Mouse (Mus musculus): ENCODE measurements around the gene Inpp5e. TPM values are rescaled to one million over a fixed set of nuclear protein-coding genes. Genes with fewer than 3 reads are reported as not detected.
A peak's percentile ranks its signal among the peaks of the same experiment; 100 is the strongest.
"Not testable (repeated sequence)": the region's sequence is repeated elsewhere in the genome, so short reads cannot be mapped to it uniquely, and the experiment has no call there.

The Inpp5e gene
- polyA plus RNA-seq, 1 experiment from 2014 or later = 15.9 TPM

- Histone ChIP-seq H3K27ac (ENCODE audit: low read length) (no peak overlapping the region), H3K4me3 (replicated peaks; ENCODE audit: low read length) (0 out of 2 replicates have a peak overlapping the region, but pooled peaks have one; percentile 94), H3K4me1 (ENCODE audit: control insufficient read depth, insufficient read depth, low read length) (peaks cover 14% of the 10 kb centered on the region), H3K4me2 (ENCODE audit: low read depth, low read length) (peak overlapping the region; percentile 83), H3K27me3 (ENCODE audit: control insufficient read depth, insufficient read depth, low read length) (no peaks in the 10 kb centered on the region), H3K9ac (ENCODE audit: low read length) (no peak overlapping the region), H3K9me3 (replicated peaks; ENCODE audit: control insufficient read depth, low read length) (no peaks in the 10 kb centered on the region), H3K36me3 (ENCODE audit: control insufficient read depth, insufficient read depth, low read length) (peaks cover 16% of the 10 kb centered on the region; the same call in 1 of the 2 replicates)
- 82% methylated on average over 3 of the region's 3 CpGs for WGBS
- no peak for ATAC-seq (ENCODE audit: insufficient read depth, low FRiP score)
These were observed 21.3 kb downstream of the Inpp5e start for GRCm38 (mm10) chr2:26387713-26388112.

GRCm38 (mm10) chr2:26380871-26381270 is 28.1 kb downstream of the Inpp5e start:
- H3K27me3 ChIP-seq (ENCODE audit: control insufficient read depth, insufficient read depth, low read length); ATAC-seq (ENCODE audit: insufficient read depth, low FRiP score); H3K9me3 ChIP-seq (replicated peaks; ENCODE audit: control insufficient read depth, low read length); H3K36me3 ChIP-seq (ENCODE audit: control insufficient read depth, insufficient read depth, low read length); H3K4me1 ChIP-seq (ENCODE audit: control insufficient read depth, insufficient read depth, low read length); H3K27ac ChIP-seq (ENCODE audit: low read length): not testable (repeated sequence)
- Histone ChIP-seq H3K4me2 (ENCODE audit: low read depth, low read length) (peak overlapping the region; percentile 93), H3K4me3 (replicated peaks; ENCODE audit: low read length) (peak overlapping the region; percentile 87), H3K9ac (ENCODE audit: low read length) (peak overlapping the region; percentile 86)
- WGBS = 31% methylated on average over 6 of the region's 6 CpGs

- H3K27ac ChIP-seq (ENCODE audit: low read length) = peak within 1 kb of the TSS; percentile 47; the same call in 1 of the 2 replicates
- under 1% methylated on average over 38 of the region's 38 CpGs for WGBS
- peak; percentile 95 for ATAC-seq (ENCODE audit: insufficient read depth, low FRiP score)
These were observed 28.8 kb downstream of the Inpp5e start, which contains the start of gene Snapc4 for GRCm38 (mm10) chr2:26380131-26380771. Snapc4 (minus strand) TSS chr2:26380653.

GRCm38 (mm10) chr2:26372396-26372795 is 36.6 kb downstream of the Inpp5e start:
- Histone ChIP-seq H3K4me3 (replicated peaks; ENCODE audit: low read length) (no peak overlapping the region), H3K9ac (ENCODE audit: low read length) (no peak overlapping the region), H3K4me1 (ENCODE audit: control insufficient read depth, insufficient read depth, low read length) (no peaks in the 10 kb centered on the region), H3K27ac (ENCODE audit: low read length) (no peak overlapping the region), H3K36me3 (ENCODE audit: control insufficient read depth, insufficient read depth, low read length) (peaks cover 41% of the 10 kb centered on the region), H3K4me2 (ENCODE audit: low read depth, low read length) (no peak overlapping the region), H3K27me3 (ENCODE audit: control insufficient read depth, insufficient read depth, low read length) (no peaks in the 10 kb centered on the region), H3K9me3 (replicated peaks; ENCODE audit: control insufficient read depth, low read length) (no peaks in the 10 kb centered on the region)
- WGBS = 96% methylated on average over 8 of the region's 8 CpGs
- no peak for ATAC-seq (ENCODE audit: insufficient read depth, low FRiP score)

More at GRCm38 (mm10) chr2:26380131-26380771, 28.8 kb downstream of the Inpp5e start, which contains the start of gene Snapc4:
- Histone ChIP-seq H3K4me1 (ENCODE audit: control insufficient read depth, insufficient read depth, low read length) (no peaks in the 10 kb centered on the region; the same call in 1 of the 2 replicates), H3K9ac (ENCODE audit: low read length) (peak within 1 kb of the TSS; percentile 86), H3K9me3 (replicated peaks; ENCODE audit: control insufficient read depth, low read length) (no peaks in the 10 kb centered on the region), H3K36me3 (ENCODE audit: control insufficient read depth, insufficient read depth, low read length) (0 out of 2 replicates have a peak, but pooled peaks cover 9% of the 10 kb centered on the region), H3K4me2 (ENCODE audit: low read depth, low read length) (peak within 1 kb of the TSS; percentile 93), H3K4me3 (replicated peaks; ENCODE audit: low read length) (peak within 1 kb of the TSS; percentile 87), H3K27me3 (ENCODE audit: control insufficient read depth, insufficient read depth, low read length) (no peaks in the 10 kb centered on the region)

GRCm38 (mm10) chr2:26368572-26368971 is 40.4 kb downstream of the Inpp5e start:
- no peak overlapping the region for H3K27ac ChIP-seq (ENCODE audit: low read length)
- H3K9ac ChIP-seq (ENCODE audit: low read length) = no peak overlapping the region
- H3K4me3 ChIP-seq (replicated peaks; ENCODE audit: low read length) = no peak overlapping the region
- H3K9me3 ChIP-seq (replicated peaks; ENCODE audit: control insufficient read depth, low read length) = no peaks in the 10 kb centered on the region
- ATAC-seq (ENCODE audit: insufficient read depth, low FRiP score) = no peak
- peaks cover 6% of the 10 kb centered on the region; the same call in 1 of the 2 replicates for H3K4me1 ChIP-seq (ENCODE audit: control insufficient read depth, insufficient read depth, low read length)
- H3K36me3 ChIP-seq (ENCODE audit: control insufficient read depth, insufficient read depth, low read length) = peaks cover 36% of the 10 kb centered on the region
- H3K4me2 ChIP-seq (ENCODE audit: low read depth, low read length) = no peak overlapping the region
- WGBS = 82% methylated on average over 1 of the region's 1 CpGs
- H3K27me3 ChIP-seq (ENCODE audit: control insufficient read depth, insufficient read depth, low read length) = no peaks in the 10 kb centered on the region

- H3K4me1 ChIP-seq (ENCODE audit: control insufficient read depth, insufficient read depth, low read length) = peaks cover 6% of the 10 kb centered on the region; the same call in 1 of the 2 replicates
- H3K4me2 ChIP-seq (ENCODE audit: low read depth, low read length) = no peak overlapping the region
- H3K36me3 ChIP-seq (ENCODE audit: control insufficient read depth, insufficient read depth, low read length) = peaks cover 36% of the 10 kb centered on the region
- no peak overlapping the region for H3K9ac ChIP-seq (ENCODE audit: low read length)
- no peaks in the 10 kb centered on the region for H3K27me3 ChIP-seq (ENCODE audit: control insufficient read depth, insufficient read depth, low read length)
- 91% methylated on average over 6 of the region's 6 CpGs for WGBS
- H3K9me3 ChIP-seq (replicated peaks; ENCODE audit: control insufficient read depth, low read length) = no peaks in the 10 kb centered on the region
- no peak overlapping the region for H3K27ac ChIP-seq (ENCODE audit: low read length)
- ATAC-seq (ENCODE audit: insufficient read depth, low FRiP score) = no peak
- no peak overlapping the region for H3K4me3 ChIP-seq (replicated peaks; ENCODE audit: low read length)
These were observed 41.1 kb downstream of the Inpp5e start for GRCm38 (mm10) chr2:26367911-26368310.

- H3K4me2 ChIP-seq (ENCODE audit: low read depth, low read length) = no peak overlapping the region
- peak overlapping the region; percentile 50; the same call in 1 of the 2 replicates for H3K27ac ChIP-seq (ENCODE audit: low read length)
- H3K4me1 ChIP-seq (ENCODE audit: control insufficient read depth, insufficient read depth, low read length) = peaks cover 6% of the 10 kb centered on the region; the same call in 1 of the 2 replicates
- ATAC-seq (ENCODE audit: insufficient read depth, low FRiP score) = no peak; the same call in 1 of the 2 replicates
- no peaks in the 10 kb centered on the region for H3K9me3 ChIP-seq (replicated peaks; ENCODE audit: control insufficient read depth, low read length)
- no peaks in the 10 kb centered on the region for H3K27me3 ChIP-seq (ENCODE audit: control insufficient read depth, insufficient read depth, low read length)
- no peak overlapping the region for H3K4me3 ChIP-seq (replicated peaks; ENCODE audit: low read length)
- WGBS = 72% methylated on average over 10 of the region's 10 CpGs
- peaks cover 28% of the 10 kb centered on the region; the same call in 1 of the 2 replicates for H3K36me3 ChIP-seq (ENCODE audit: control insufficient read depth, insufficient read depth, low read length)
- peak overlapping the region; percentile 28; the same call in 1 of the 2 replicates for H3K9ac ChIP-seq (ENCODE audit: low read length)
These were observed 44.1 kb downstream of the Inpp5e start for GRCm38 (mm10) chr2:26364738-26365465.

GRCm38 (mm10) chr2:26363481-26363880 is 45.5 kb downstream of the Inpp5e start:
- H3K36me3 ChIP-seq (ENCODE audit: control insufficient read depth, insufficient read depth, low read length) = peaks cover 21% of the 10 kb centered on the region; the same call in 1 of the 2 replicates
- peaks cover 6% of the 10 kb centered on the region; the same call in 1 of the 2 replicates for H3K4me1 ChIP-seq (ENCODE audit: control insufficient read depth, insufficient read depth, low read length)
- no peak overlapping the region for H3K4me3 ChIP-seq (replicated peaks; ENCODE audit: low read length)
- no peaks in the 10 kb centered on the region for H3K9me3 ChIP-seq (replicated peaks; ENCODE audit: control insufficient read depth, low read length)
- no peak for ATAC-seq (ENCODE audit: insufficient read depth, low FRiP score)
- H3K27ac ChIP-seq (ENCODE audit: low read length) = no peak overlapping the region
- no peak overlapping the region for H3K9ac ChIP-seq (ENCODE audit: low read length)
- 53% methylated on average over 5 of the region's 5 CpGs for WGBS
- no peaks in the 10 kb centered on the region for H3K27me3 ChIP-seq (ENCODE audit: control insufficient read depth, insufficient read depth, low read length)
- no peak overlapping the region for H3K4me2 ChIP-seq (ENCODE audit: low read depth, low read length)

- peaks cover 6% of the 10 kb centered on the region; the same call in 1 of the 2 replicates for H3K4me1 ChIP-seq (ENCODE audit: control insufficient read depth, insufficient read depth, low read length)
- no peaks in the 10 kb centered on the region for H3K27me3 ChIP-seq (ENCODE audit: control insufficient read depth, insufficient read depth, low read length)
- no peak overlapping the region for H3K9ac ChIP-seq (ENCODE audit: low read length)
- no peak for ATAC-seq (ENCODE audit: insufficient read depth, low FRiP score)
- no peaks in the 10 kb centered on the region for H3K9me3 ChIP-seq (replicated peaks; ENCODE audit: control insufficient read depth, low read length)
- no peak overlapping the region for H3K4me3 ChIP-seq (replicated peaks; ENCODE audit: low read length)
- H3K4me2 ChIP-seq (ENCODE audit: low read depth, low read length) = no peak overlapping the region
- no peak overlapping the region for H3K27ac ChIP-seq (ENCODE audit: low read length)
- WGBS = 86% methylated on average over 5 of the region's 5 CpGs
- peaks cover 16% of the 10 kb centered on the region; the same call in 1 of the 2 replicates for H3K36me3 ChIP-seq (ENCODE audit: control insufficient read depth, insufficient read depth, low read length)
These were observed 46.0 kb downstream of the Inpp5e start for GRCm38 (mm10) chr2:26362991-26363390.
